Mouse (Mus musculus): ENCODE measurements around the gene Tctn1. TPM values are rescaled to one million over a fixed set of nuclear protein-coding genes. Genes with fewer than 3 reads are reported as not detected.
A peak's percentile ranks its signal among the peaks of the same experiment; 100 is the strongest.
"Not testable (repeated sequence)": the region's sequence is repeated elsewhere in the genome, so short reads cannot be mapped to it uniquely, and the experiment has no call there.

Tctn1 gene
- total and polyA plus RNA-seq, 3 experiments, result 3.2 to 9.4 (median 3.9) TPM

GRCm38 (mm10) chr5:122218109-122218905, 46.0 kb downstream of the Tctn1 start:
- no peak for TF ChIP-seq CTCF (IDR thresholded peaks at IDR 0.05)
- no peak for TF ChIP-seq POLR2A (IDR thresholded peaks at IDR 0.05; ENCODE audit: insufficient read depth, low read depth, low read length)
- no peak for TF ChIP-seq EP300 (IDR thresholded peaks at IDR 0.05; ENCODE audit: insufficient read depth, low read depth, low read length)
- H3K36me3 ChIP-seq (ENCODE audit: control insufficient read depth, insufficient read depth, low read length), result no peaks in the 10 kb centered on the region
- peaks cover 1% of the 10 kb centered on the region; the same call in 1 of the 2 replicates for H3K4me1 ChIP-seq (ENCODE audit: control insufficient read depth, insufficient read depth, low read length)
- no peak overlapping the region for H3K9ac ChIP-seq (ENCODE audit: low read depth, low read length)
- intact Hi-C loops (cut with DNase I), result no loop called here
- H3K27me3 ChIP-seq (ENCODE audit: control insufficient read depth, insufficient read depth, low read length), result no peaks in the 10 kb centered on the region
- H3K27ac ChIP-seq, result no peak overlapping the region
- WGBS, result 82% methylated on average over 12 of the region's 12 CpGs
- no peaks in the 10 kb centered on the region for H3K79me2 ChIP-seq (replicated peaks; ENCODE audit: control insufficient read depth, insufficient read depth, low read length)
- no peak overlapping the region for H3K4me3 ChIP-seq
- no peak for DNase-seq

GRCm38 (mm10) chr5:122217636-122218035, 46.6 kb downstream of the Tctn1 start:
- Histone ChIP-seq H3K9ac (ENCODE audit: low read depth, low read length) (no peak overlapping the region), H3K27ac (no peak overlapping the region), H3K4me3 (no peak overlapping the region), H3K4me1 (ENCODE audit: control insufficient read depth, insufficient read depth, low read length) (peaks cover 1% of the 10 kb centered on the region; the same call in 1 of the 2 replicates), H3K79me2 (replicated peaks; ENCODE audit: control insufficient read depth, insufficient read depth, low read length) (no peaks in the 10 kb centered on the region), H3K36me3 (ENCODE audit: control insufficient read depth, insufficient read depth, low read length) (no peaks in the 10 kb centered on the region), H3K27me3 (ENCODE audit: control insufficient read depth, insufficient read depth, low read length) (no peaks in the 10 kb centered on the region)
- no peak for TF ChIP-seq EP300 (IDR thresholded peaks at IDR 0.05; ENCODE audit: insufficient read depth, low read depth, low read length)
- TF ChIP-seq POLR2A (IDR thresholded peaks at IDR 0.05; ENCODE audit: insufficient read depth, low read depth, low read length), result no peak
- no peak for TF ChIP-seq CTCF (IDR thresholded peaks at IDR 0.05)
- DNase-seq, result no peak
- WGBS, result 84% methylated on average over 6 of the region's 6 CpGs
- intact Hi-C loops (cut with DNase I), result no loop called here

- no peak overlapping the region for H3K27ac ChIP-seq
- H3K27me3 ChIP-seq (ENCODE audit: control insufficient read depth, insufficient read depth, low read length), result no peaks in the 10 kb centered on the region
- H3K36me3 ChIP-seq (ENCODE audit: control insufficient read depth, insufficient read depth, low read length), result no peaks in the 10 kb centered on the region
- DNase-seq, result no peak
- TF ChIP-seq CTCF (IDR thresholded peaks at IDR 0.05) (no peak), EP300 (IDR thresholded peaks at IDR 0.05; ENCODE audit: insufficient read depth, low read depth, low read length) (no peak), POLR2A (IDR thresholded peaks at IDR 0.05; ENCODE audit: insufficient read depth, low read depth, low read length) (no peak)
- intact Hi-C loops (cut with DNase I), result no loop called here
- no peak overlapping the region for H3K4me3 ChIP-seq
- H3K79me2 ChIP-seq (replicated peaks; ENCODE audit: control insufficient read depth, insufficient read depth, low read length), result no peaks in the 10 kb centered on the region
- no peak overlapping the region for H3K9ac ChIP-seq (ENCODE audit: low read depth, low read length)
- 88% methylated on average over 6 of the region's 6 CpGs for WGBS
- H3K4me1 ChIP-seq (ENCODE audit: control insufficient read depth, insufficient read depth, low read length), result no peaks in the 10 kb centered on the region; the same call in 1 of the 2 replicates
Observed at GRCm38 (mm10) chr5:122213861-122214260, 50.4 kb downstream of the Tctn1 start.

- H3K27me3 ChIP-seq (ENCODE audit: control insufficient read depth, insufficient read depth, low read length); H3K79me2 ChIP-seq (replicated peaks; ENCODE audit: control insufficient read depth, insufficient read depth, low read length); DNase-seq; H3K27ac ChIP-seq; H3K4me1 ChIP-seq (ENCODE audit: control insufficient read depth, insufficient read depth, low read length); H3K36me3 ChIP-seq (ENCODE audit: control insufficient read depth, insufficient read depth, low read length); H3K9ac ChIP-seq (ENCODE audit: low read depth, low read length); intact Hi-C loops (cut with DNase I); H3K4me3 ChIP-seq: not testable (repeated sequence)
- WGBS, result 100% methylated on average over 1 of the region's 1 CpGs
- TF ChIP-seq CTCF (IDR thresholded peaks at IDR 0.05), result peak; percentile 22
Observed at GRCm38 (mm10) chr5:122212820-122213219, 51.4 kb downstream of the Tctn1 start.

GRCm38 (mm10) chr5:122212125-122212524, 52.1 kb downstream of the Tctn1 start:
- Histone ChIP-seq H3K36me3 (ENCODE audit: control insufficient read depth, insufficient read depth, low read length) (no peaks in the 10 kb centered on the region), H3K9ac (ENCODE audit: low read depth, low read length) (no peak overlapping the region), H3K27me3 (ENCODE audit: control insufficient read depth, insufficient read depth, low read length) (no peaks in the 10 kb centered on the region), H3K79me2 (replicated peaks; ENCODE audit: control insufficient read depth, insufficient read depth, low read length) (no peaks in the 10 kb centered on the region), H3K4me3 (no peak overlapping the region), H3K4me1 (ENCODE audit: control insufficient read depth, insufficient read depth, low read length) (no peaks in the 10 kb centered on the region; the same call in 1 of the 2 replicates), H3K27ac (no peak overlapping the region)
- TF ChIP-seq EP300 (IDR thresholded peaks at IDR 0.05; ENCODE audit: insufficient read depth, low read depth, low read length), result no peak
- TF ChIP-seq CTCF (IDR thresholded peaks at IDR 0.05), result no peak
- no peak for TF ChIP-seq POLR2A (IDR thresholded peaks at IDR 0.05; ENCODE audit: insufficient read depth, low read depth, low read length)
- 80% methylated on average over 8 of the region's 8 CpGs for WGBS
- intact Hi-C loops (cut with DNase I), result no loop called here
- DNase-seq, result no peak

- intact Hi-C loops (cut with DNase I), result no loop called here
- Histone ChIP-seq H3K9ac (ENCODE audit: low read depth, low read length) (no peak overlapping the region), H3K4me1 (ENCODE audit: control insufficient read depth, insufficient read depth, low read length) (no peaks in the 10 kb centered on the region; the same call in 1 of the 2 replicates), H3K27ac (no peak overlapping the region), H3K27me3 (ENCODE audit: control insufficient read depth, insufficient read depth, low read length) (no peaks in the 10 kb centered on the region), H3K36me3 (ENCODE audit: control insufficient read depth, insufficient read depth, low read length) (no peaks in the 10 kb centered on the region), H3K4me3 (no peak overlapping the region), H3K79me2 (replicated peaks; ENCODE audit: control insufficient read depth, insufficient read depth, low read length) (no peaks in the 10 kb centered on the region)
- TF ChIP-seq CTCF (IDR thresholded peaks at IDR 0.05), result no peak
- no peak for TF ChIP-seq EP300 (IDR thresholded peaks at IDR 0.05; ENCODE audit: insufficient read depth, low read depth, low read length)
- no peak for TF ChIP-seq POLR2A (IDR thresholded peaks at IDR 0.05; ENCODE audit: insufficient read depth, low read depth, low read length)
- DNase-seq, result no peak
- WGBS, result 85% methylated on average over 8 of the region's 8 CpGs
Observed at GRCm38 (mm10) chr5:122210890-122211289, 53.4 kb downstream of the Tctn1 start.

All from heart, adult 2 months (tissue).